19 mouse cellular contexts compared by ENCODE assay signal in genomic region chr3:51256450-51256849, GRCm38 (mm10). TPM values are rescaled to one million over a fixed set of nuclear protein-coding genes. Genes with fewer than 3 reads are reported as not detected.
DNase-seq lines count a peak whose midpoint lies in the region; ATAC-seq and TF ChIP-seq lines count a peak whose summit lies in the region.
"Had no signal": no experiment of that assay in that cellular context is flagged by ENCODE, and none has a peak within 500 bp of the region (broad histone marks: within the 10 kb centered on the region; RNA-seq: fewer than 3 reads in every experiment).

No protein-coding gene starts in this region.

- TF ChIP-seq CTCF in gastrocnemius, adult 2 months (IDR thresholded peaks at IDR 0.05): no peak
- no peak for TF ChIP-seq CTCF in testis, adult 2 months (IDR thresholded peaks at IDR 0.05; ENCODE audit: control insufficient read depth, insufficient read depth, insufficient replicate concordance, low read depth, low read length)
- no peak for TF ChIP-seq CTCF in lung, postnatal 0 days (IDR thresholded peaks at IDR 0.05)

- ATAC-seq in lung, postnatal 0 days: no peak
- ATAC-seq: activated CD4-positive, CD25-positive, alpha-beta regulatory T cell, adult 4 months; forebrain, embryonic 14.5 days; Patski had no signal

- H3K27me3 ChIP-seq in heart, embryonic 10.5 days (ENCODE audit: insufficient read depth, poor library complexity, severe bottlenecking): no peaks in the 10 kb centered on the region
- no peaks in the 10 kb centered on the region for H3K27me3 ChIP-seq in testis, adult 2 months (ENCODE audit: control insufficient read depth, insufficient read depth, low read length)
- H3K27me3 ChIP-seq in lung, postnatal 0 days (replicated peaks; ENCODE audit: insufficient read depth, low read length): no peaks in the 10 kb centered on the region
- H3K27me3 ChIP-seq: CH12.LX; embryonic facial prominence, embryonic 13.5 days; hindbrain, embryonic 15.5 days; Patski had no signal

- no peaks in the 10 kb centered on the region for H3K9me3 ChIP-seq in heart, embryonic 10.5 days
- H3K9me3 ChIP-seq in lung, postnatal 0 days (ENCODE audit: low read length): no peaks in the 10 kb centered on the region
- H3K9me3 ChIP-seq: embryonic facial prominence, embryonic 13.5 days; hindbrain, embryonic 15.5 days had no signal

- DNase-seq in gastrocnemius, adult 2 months: peak; percentile 50
- no peak for DNase-seq in gastrocnemius, postnatal 14 days
- DNase-seq in heart, embryonic 10.5 days (ENCODE audit: low spot score): peak; percentile 68
- no peak for DNase-seq in heart, postnatal 14 days
- no peak for DNase-seq in testis, postnatal 10 days (ENCODE audit: low spot score)
- DNase-seq in lung, postnatal 0 days (ENCODE audit: low spot score): no peak
- DNase-seq: cerebellum, adult 18-20 months; cerebellum, adult 9-11 months; cerebellum, postnatal 36 days; gastrocnemius, postnatal 25 days; kidney, adult 11 months; kidney, adult 9 months had no signal

- TF ChIP-seq EP300 in lung, postnatal 0 days (IDR thresholded peaks at IDR 0.05): no peak

- H3K27ac ChIP-seq in gastrocnemius, adult 2 months: peak overlapping the region; percentile 41
- H3K27ac ChIP-seq in heart, embryonic 10.5 days: no peak overlapping the region
- H3K27ac ChIP-seq in testis, adult 2 months (ENCODE audit: control insufficient read depth, insufficient read depth, low read depth, low read length): 0 out of 2 replicates have a peak overlapping the region, but pooled peaks have one; percentile 18
- H3K27ac ChIP-seq in lung, postnatal 0 days (ENCODE audit: low read length): no peak overlapping the region
- H3K27ac ChIP-seq: embryonic facial prominence, embryonic 13.5 days; hindbrain, embryonic 15.5 days had no signal

- intact Hi-C loops in gastrocnemius, adult 2 months (cut with DNase I): no loop called here
- intact Hi-C loops in gastrocnemius, postnatal 14 days (cut with DNase I; ENCODE audit: low total_unique reads): no loop called here
- intact Hi-C loops in heart, postnatal 14 days (cut with DNase I): no loop called here

- H3K9ac ChIP-seq in lung, postnatal 0 days (replicated peaks; ENCODE audit: low read depth): no peak overlapping the region
- H3K9ac ChIP-seq: embryonic facial prominence, embryonic 13.5 days; hindbrain, embryonic 15.5 days had no signal

- H3K4me2 ChIP-seq in lung, postnatal 0 days (replicated peaks; ENCODE audit: low read depth, low read length): no peak overlapping the region
- H3K4me2 ChIP-seq: embryonic facial prominence, embryonic 13.5 days; hindbrain, embryonic 15.5 days had no signal

- peaks cover 93% of the 10 kb centered on the region for H3K36me3 ChIP-seq in heart, embryonic 10.5 days
- peaks cover 10% of the 10 kb centered on the region for H3K36me3 ChIP-seq in testis, adult 2 months (ENCODE audit: control insufficient read depth, insufficient read depth, low read length)
- H3K36me3 ChIP-seq in lung, postnatal 0 days (ENCODE audit: insufficient read depth, low read length): peaks cover 35% of the 10 kb centered on the region

- no peaks in the 10 kb centered on the region for H3K4me1 ChIP-seq in heart, embryonic 10.5 days
- no peaks in the 10 kb centered on the region for H3K4me1 ChIP-seq in testis, adult 2 months (ENCODE audit: control insufficient read depth, insufficient read depth, low read length)
- H3K4me1 ChIP-seq in lung, postnatal 0 days (ENCODE audit: insufficient read depth, low read depth, low read length): no peaks in the 10 kb centered on the region
- H3K4me1 ChIP-seq: embryonic facial prominence, embryonic 13.5 days; hindbrain, embryonic 15.5 days had no signal

- 86% methylated on average over 12 of the region's 12 CpGs for WGBS in heart, embryonic 10.5 days
- WGBS in lung, postnatal 0 days: 84% methylated on average over 12 of the region's 12 CpGs

- no peak overlapping the region for H3K4me3 ChIP-seq in gastrocnemius, adult 2 months
- no peak overlapping the region for H3K4me3 ChIP-seq in heart, embryonic 10.5 days
- no peak overlapping the region for H3K4me3 ChIP-seq in testis, adult 2 months (ENCODE audit: control insufficient read depth, low read depth, low read length)
- H3K4me3 ChIP-seq in lung, postnatal 0 days (ENCODE audit: low read depth, low read length): no peak overlapping the region
- H3K4me3 ChIP-seq: embryonic facial prominence, embryonic 13.5 days; hindbrain, embryonic 15.5 days had no signal

- no peak for TF ChIP-seq POLR2A in testis, adult 2 months (IDR thresholded peaks at IDR 0.05; ENCODE audit: control insufficient read depth, low read depth, low read length)

RNA-seq across cellular contexts. Expression of gene Noct, which starts 32.2 kb away (rescaled TPM):
- 10 to 100 TPM; 23.7 to 34.3 TPM for total RNA-seq in gastrocnemius, adult 2 months (2021)
- total RNA-seq in gastrocnemius, postnatal 14 days (2021): 10 to 100 TPM; 17.0 to 35.4 TPM
- 10.7 and 13.7 TPM in 2 replicates for polyA plus RNA-seq in heart, embryonic 10.5 days (2016; fragmentation: Nextera tagmentation; extraction: Ambion mirVana)
- total RNA-seq in heart, postnatal 14 days (2021): 10 to 100 TPM; 53.9 to 68.6 TPM
- polyA plus RNA-seq in testis, adult 2 months (2012; rRNA removed): 7.2 and 7.4 TPM in 2 replicates
- 4.1 and 4.2 TPM in 2 replicates for polyA plus RNA-seq in lung, postnatal 0 days (2015; fragmentation: Nextera tagmentation; extraction: Ambion mirVana)

Comparison
In these comparisons a context has a peak if more than half of its experiments do, and no peak if none do; other contexts are left out.
1. DNase-seq: peak in gastrocnemius, adult 2 months (single experiment) and heart, embryonic 10.5 days (single experiment); none in gastrocnemius, postnatal 14 days (single experiment), heart, postnatal 14 days (0 of 2), testis, postnatal 10 days (single experiment) and lung, postnatal 0 days (single experiment).
2. H3K27ac ChIP-seq: peak in gastrocnemius, adult 2 months (single experiment) and testis, adult 2 months (single experiment); none in heart, embryonic 10.5 days (single experiment) and lung, postnatal 0 days (single experiment).